Mouse (Mus musculus): Measurements from ENCODE around the gene Nlrp6. TPM values are rescaled to one million over a fixed set of nuclear protein-coding genes. Genes with fewer than 3 reads are reported as not detected.
"Not testable (repeated sequence)": the region's sequence is repeated elsewhere in the genome, so short reads cannot be mapped to it uniquely, and the experiment has no call there.

Gene Nlrp6
- total RNA-seq, 2 experiments from 2014 or later = not detected

GRCm38 (mm10) chr7:140968710-140969109, 48.0 kb downstream of the Nlrp6 start:
- ATAC-seq (replicated peaks; ENCODE audit: poor library complexity, severe bottlenecking) = not testable (repeated sequence)

DNA sequence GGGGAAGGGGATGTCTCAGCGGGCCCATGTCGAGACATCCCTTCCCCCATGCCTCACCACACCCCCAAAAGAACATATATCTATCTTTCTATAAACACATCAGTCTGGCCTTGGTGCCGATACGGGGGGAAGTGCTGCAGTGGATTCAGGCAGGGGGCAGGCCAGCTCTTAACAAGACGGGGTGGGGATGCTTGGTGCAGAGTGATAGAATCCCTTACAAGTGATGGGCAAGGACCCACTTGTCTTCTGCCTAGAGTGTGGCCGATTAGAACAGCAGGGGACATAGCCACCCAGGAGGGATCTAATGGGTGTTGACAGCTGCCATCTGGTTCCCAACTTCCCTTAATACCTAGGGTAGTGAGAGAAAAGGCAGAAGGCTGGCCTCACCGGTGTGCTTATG, 50.2 kb downstream of the Nlrp6 start:
- peak; percentile 45; the same call in 1 of the 2 replicates for ATAC-seq (replicated peaks; ENCODE audit: poor library complexity, severe bottlenecking)

GRCm38 (mm10) chr7:140971479-140972171, 50.9 kb downstream of the Nlrp6 start:
- ATAC-seq (replicated peaks; ENCODE audit: poor library complexity, severe bottlenecking) = peak; percentile 18

DNA sequence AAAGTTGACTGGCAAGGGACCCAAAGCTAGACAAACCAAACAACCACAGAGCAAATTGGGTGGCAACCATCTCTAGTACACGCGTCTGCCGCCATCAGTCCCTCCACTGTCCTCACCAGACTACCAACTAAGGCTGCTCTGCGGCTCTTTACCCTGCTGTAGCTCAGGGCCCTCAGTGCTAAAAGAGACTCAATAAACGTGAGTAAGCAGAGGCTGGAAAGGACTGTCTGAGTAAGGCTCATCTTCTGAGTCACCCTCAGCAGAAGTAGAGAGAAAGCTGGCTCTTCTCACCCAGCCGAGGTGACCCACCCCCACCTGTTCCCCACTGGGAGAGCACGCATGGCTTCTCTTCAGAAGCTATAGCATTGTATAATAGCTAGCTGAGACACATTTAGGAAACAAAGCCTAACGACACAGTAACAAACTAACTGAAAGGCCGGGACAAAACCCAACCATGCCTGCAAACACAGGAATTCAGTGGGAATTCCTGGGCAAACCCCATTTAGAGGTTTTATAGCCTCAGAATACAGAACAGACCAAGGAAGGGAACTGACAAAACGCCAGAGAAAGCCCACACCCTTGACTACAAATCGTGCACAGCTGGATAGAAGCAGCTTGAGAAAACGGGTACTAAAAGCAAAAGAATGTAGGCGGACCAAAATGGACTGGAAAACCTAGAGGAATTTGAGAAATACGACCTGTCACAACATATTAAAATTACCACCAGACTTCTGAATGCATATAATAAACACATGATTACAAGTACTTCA, 52.9 kb downstream of the Nlrp6 start:
- no peak for ATAC-seq (replicated peaks; ENCODE audit: poor library complexity, severe bottlenecking)

GRCm38 (mm10) chr7:140974940-140975339, 54.2 kb downstream of the Nlrp6 start:
- ATAC-seq (replicated peaks; ENCODE audit: poor library complexity, severe bottlenecking) = no peak

DNA sequence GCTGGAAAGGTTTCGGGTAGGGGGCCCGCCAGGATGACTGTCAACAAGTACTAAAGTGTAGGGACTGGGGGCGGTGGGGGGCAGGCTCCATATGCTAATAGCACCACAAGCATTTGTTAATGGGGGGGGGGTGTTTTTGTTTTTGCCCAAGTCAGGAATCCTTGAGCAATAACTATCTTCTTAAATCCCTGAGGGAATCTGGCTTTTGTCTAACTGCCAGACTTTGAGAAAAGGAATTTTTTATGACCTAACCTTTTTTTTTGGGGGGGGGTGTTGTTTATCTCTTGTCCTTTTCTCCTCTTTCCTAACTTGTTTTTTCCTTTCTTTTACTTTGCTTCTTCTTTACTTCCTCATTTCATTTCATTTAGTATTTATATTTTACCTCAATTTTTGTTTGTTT, 54.8 kb downstream of the Nlrp6 start:
- ATAC-seq (replicated peaks; ENCODE audit: poor library complexity, severe bottlenecking) = no peak

DNA sequence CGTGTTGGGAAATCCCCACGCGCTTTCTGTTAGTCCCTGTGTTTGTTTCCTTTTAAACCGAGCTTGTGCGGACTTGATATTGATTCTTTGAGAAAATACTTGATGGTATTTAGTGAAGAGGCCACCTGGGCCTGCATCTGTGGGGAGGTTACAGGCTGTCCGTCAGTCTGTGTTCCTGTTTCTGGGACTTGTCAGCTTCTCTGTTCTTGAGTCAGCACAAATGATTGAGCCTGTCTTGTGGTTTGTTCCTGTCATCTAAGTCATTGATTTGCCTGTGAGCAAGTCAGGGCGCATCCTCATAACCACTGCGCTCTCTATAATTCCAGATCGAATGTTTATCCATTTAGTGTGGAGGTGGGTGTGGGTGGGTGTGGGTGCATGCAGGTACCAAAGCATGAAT, 56.0 kb downstream of the Nlrp6 start:
- ATAC-seq (replicated peaks; ENCODE audit: poor library complexity, severe bottlenecking) = peak; percentile 61

Other genes with a start within 250 kb of the Nlrp6 start
- gene Olfr45, start 239.0 kb upstream of the Nlrp6 start, total RNA-seq (2014; fragmentation: Nextera tagmentation) = not detected in 2 replicates
- not detected in 2 replicates for gene Olfr45, start 239.0 kb upstream of the Nlrp6 start, total RNA-seq (2017)
- not detected in 2 replicates for gene Olfr541, start 223.6 kb upstream of the Nlrp6 start, total RNA-seq (2014; fragmentation: Nextera tagmentation)
- gene Olfr541, start 223.6 kb upstream of the Nlrp6 start, total RNA-seq (2017) = not detected in 2 replicates
- gene Cyp2e1, start 157.2 kb upstream of the Nlrp6 start, total RNA-seq (2014; fragmentation: Nextera tagmentation) = not detected in 2 replicates
- not detected in 2 replicates for gene Cyp2e1, start 157.2 kb upstream of the Nlrp6 start, total RNA-seq (2017)
- gene Syce1, start 133.1 kb upstream of the Nlrp6 start, total RNA-seq (2014; fragmentation: Nextera tagmentation) = 0.56 and 3.1 TPM in 2 replicates
- gene Syce1, start 133.1 kb upstream of the Nlrp6 start, total RNA-seq (2017) = not detected in 2 replicates
- gene Zfp941, start 98.7 kb upstream of the Nlrp6 start, total RNA-seq (2014; fragmentation: Nextera tagmentation) = 0.58 and 1.4 TPM in 2 replicates
- 1.1 and 1.7 TPM in 2 replicates for gene Zfp941, start 98.7 kb upstream of the Nlrp6 start, total RNA-seq (2017)
- not detected in 2 replicates for gene Urah, start 85.9 kb upstream of the Nlrp6 start, total RNA-seq (2014; fragmentation: Nextera tagmentation)
- not detected in 2 replicates for gene Urah, start 85.9 kb upstream of the Nlrp6 start, total RNA-seq (2017)
- not detected in 2 replicates for gene Scgb1c1, start 75.4 kb upstream of the Nlrp6 start, total RNA-seq (2014; fragmentation: Nextera tagmentation)
- gene Scgb1c1, start 75.4 kb upstream of the Nlrp6 start, total RNA-seq (2017) = not detected in 2 replicates
- not detected in 2 replicates for gene Odf3, start 73.1 kb upstream of the Nlrp6 start, total RNA-seq (2014; fragmentation: Nextera tagmentation)
- not detected in 2 replicates for gene Odf3, start 73.1 kb upstream of the Nlrp6 start, total RNA-seq (2017)
- gene Gm45785, start 64.6 kb upstream of the Nlrp6 start, total RNA-seq (2014; fragmentation: Nextera tagmentation) = not detected in 2 replicates
- not detected in 2 replicates for gene Gm45785, start 64.6 kb upstream of the Nlrp6 start, total RNA-seq (2017)
- 45.0 and 45.9 TPM in 2 replicates for gene Ric8a, start 63.9 kb upstream of the Nlrp6 start, total RNA-seq (2014; fragmentation: Nextera tagmentation)
- gene Ric8a, start 63.9 kb upstream of the Nlrp6 start, total RNA-seq (2017) = 32.6 and 36.2 TPM in 2 replicates
- gene Bet1l, start 63.3 kb upstream of the Nlrp6 start, total RNA-seq (2014; fragmentation: Nextera tagmentation) = 15.2 and 21.9 TPM in 2 replicates
- 20.9 and 21.9 TPM in 2 replicates for gene Bet1l, start 63.3 kb upstream of the Nlrp6 start, total RNA-seq (2017)
- gene Psmd13, start 38.9 kb upstream of the Nlrp6 start, total RNA-seq (2014; fragmentation: Nextera tagmentation) = 111 and 117 TPM in 2 replicates
- 229 and 237 TPM in 2 replicates for gene Psmd13, start 38.9 kb upstream of the Nlrp6 start, total RNA-seq (2017)
- 66.7 and 71.3 TPM in 2 replicates for gene Sirt3, start 38.6 kb upstream of the Nlrp6 start, total RNA-seq (2014; fragmentation: Nextera tagmentation)
- 28.7 and 32.7 TPM in 2 replicates for gene Sirt3, start 38.6 kb upstream of the Nlrp6 start, total RNA-seq (2017)
- gene Cox8b, start 20.5 kb upstream of the Nlrp6 start, total RNA-seq (2014; fragmentation: Nextera tagmentation) = not detected in 2 replicates
- not detected in 2 replicates for gene Cox8b, start 20.5 kb upstream of the Nlrp6 start, total RNA-seq (2017)
- gene Pgghg, start 20.5 kb downstream of the Nlrp6 start, total RNA-seq (2014; fragmentation: Nextera tagmentation) = 6.6 and 11.5 TPM in 2 replicates
- 6.9 and 7.8 TPM in 2 replicates for gene Pgghg, start 20.5 kb downstream of the Nlrp6 start, total RNA-seq (2017)
- gene Ifitm5, start 29.4 kb downstream of the Nlrp6 start, total RNA-seq (2014; fragmentation: Nextera tagmentation) = 1.7 TPM in 1 of 2 replicates, not detected in the other
- not detected in 2 replicates for gene Ifitm5, start 29.4 kb downstream of the Nlrp6 start, total RNA-seq (2017)
- not detected in 2 replicates for gene Gm45717, start 35.0 kb downstream of the Nlrp6 start, total RNA-seq (2014; fragmentation: Nextera tagmentation)
- gene Gm45717, start 35.0 kb downstream of the Nlrp6 start, total RNA-seq (2017) = not detected in 2 replicates
- gene Ifitm2, start 35.1 kb downstream of the Nlrp6 start, total RNA-seq (2014; fragmentation: Nextera tagmentation) = 555 and 581 TPM in 2 replicates
- 354 and 388 TPM in 2 replicates for gene Ifitm2, start 35.1 kb downstream of the Nlrp6 start, total RNA-seq (2017)
- gene Ifitm1, start 46.3 kb downstream of the Nlrp6 start, total RNA-seq (2014; fragmentation: Nextera tagmentation) = 79.9 and 149 TPM in 2 replicates
- gene Ifitm1, start 46.3 kb downstream of the Nlrp6 start, total RNA-seq (2017) = 18.5 and 25.3 TPM in 2 replicates
- gene Ifitm3, start 89.9 kb downstream of the Nlrp6 start, total RNA-seq (2014; fragmentation: Nextera tagmentation) = 146 and 224 TPM in 2 replicates
- gene Ifitm3, start 89.9 kb downstream of the Nlrp6 start, total RNA-seq (2017) = 55.6 and 69.2 TPM in 2 replicates
- gene Ifitm6, start 97.0 kb downstream of the Nlrp6 start, total RNA-seq (2014; fragmentation: Nextera tagmentation) = 17.9 and 48.1 TPM in 2 replicates
- gene Ifitm6, start 97.0 kb downstream of the Nlrp6 start, total RNA-seq (2017) = 22.5 and 42.5 TPM in 2 replicates
- gene Gm17387, start 108.2 kb downstream of the Nlrp6 start, total RNA-seq (2014; fragmentation: Nextera tagmentation) = not detected in 2 replicates
- not detected in 2 replicates for gene Gm17387, start 108.2 kb downstream of the Nlrp6 start, total RNA-seq (2017)
- 0.60 and 3.6 TPM in 2 replicates for gene B4galnt4, start 140.2 kb downstream of the Nlrp6 start, total RNA-seq (2014; fragmentation: Nextera tagmentation)
- gene B4galnt4, start 140.2 kb downstream of the Nlrp6 start, total RNA-seq (2017) = 0.26 TPM in 1 of 2 replicates, not detected in the other
- gene Pkp3, start 157.3 kb downstream of the Nlrp6 start, total RNA-seq (2014; fragmentation: Nextera tagmentation) = 1.4 and 2.2 TPM in 2 replicates
- 0.52 and 2.7 TPM in 2 replicates for gene Pkp3, start 157.3 kb downstream of the Nlrp6 start, total RNA-seq (2017)
- gene Sigirr, start 179.7 kb downstream of the Nlrp6 start, total RNA-seq (2014; fragmentation: Nextera tagmentation) = 16.9 and 30.9 TPM in 2 replicates
- 16.6 and 20.2 TPM in 2 replicates for gene Sigirr, start 179.7 kb downstream of the Nlrp6 start, total RNA-seq (2017)
- not detected in 2 replicates for gene Ano9, start 196.9 kb downstream of the Nlrp6 start, total RNA-seq (2014; fragmentation: Nextera tagmentation)
- gene Ano9, start 196.9 kb downstream of the Nlrp6 start, total RNA-seq (2017) = not detected in 2 replicates
- 14.0 and 17.5 TPM in 2 replicates for gene Ptdss2, start 201.5 kb downstream of the Nlrp6 start, total RNA-seq (2014; fragmentation: Nextera tagmentation)
- gene Ptdss2, start 201.5 kb downstream of the Nlrp6 start, total RNA-seq (2017) = 4.2 and 7.1 TPM in 2 replicates